Mouse (Mus musculus) megakaryocyte, embryonic 14.5 days (primary cell): ENCODE data around the gene Gpc3. TPM values are rescaled to one million over a fixed set of nuclear protein-coding genes. Genes with fewer than 3 reads are reported as not detected.

Source experiments
- H3K27me3 ChIP-seq: replicated peaks from 2 replicates; pipeline ENCODE3; 2012; ENCODE audit warnings: inconsistent platforms
- H3K36me3 ChIP-seq: replicated peaks from 2 replicates; pipeline ENCODE3; 2012; ENCODE audit warnings: low read length, inconsistent platforms, mixed read lengths
- H3K4me1 ChIP-seq: 2 replicates; pipeline ENCODE4 v1.6.1; 2012; ENCODE audit warnings: inconsistent platforms
- H3K4me3 ChIP-seq: replicated peaks from 2 replicates; pipeline ENCODE3; 2012; ENCODE audit warnings: moderate library complexity, mild to moderate bottlenecking, inconsistent platforms
- H3K9me3 ChIP-seq: 2 replicates; pipeline ENCODE4 v1.6.1; 2012; ENCODE audit warnings: inconsistent platforms
- FLI1 ChIP-seq: IDR thresholded peaks from 2 replicates; pipeline ENCODE4 v1.6.1; 2012; ENCODE audit warnings: low read length, inconsistent platforms, mixed read lengths
- GATA1 ChIP-seq: IDR thresholded peaks from 3 replicates; pipeline ENCODE4 v1.6.1; 2012; ENCODE audit warnings: mixed read lengths, low read length, inconsistent platforms, borderline replicate concordance
- polyA plus RNA-seq: library from polyadenylated mRNA; stranded (reverse); fragments of >175 nt; gene quantifications from 2 replicates; pipeline ENCODE4 v1.2.3, GENCODE M21; 2012; ENCODE audit warnings: low replicate concordance; ENCODE audit not compliant: insufficient read depth

The Gpc3 gene
- polyA plus RNA-seq, 1 experiment: 0.36 TPM

GRCm38 (mm10) chrX:52254526-52254925 is 359.2 kb downstream of the Gpc3 start:
- no peaks in the 10 kb centered on the region for H3K9me3 ChIP-seq
- H3K27me3 ChIP-seq: peaks cover 2% of the 10 kb centered on the region
- H3K4me3 ChIP-seq: no peak overlapping the region
- no peaks in the 10 kb centered on the region for H3K4me1 ChIP-seq
- no peak for TF ChIP-seq FLI1
- no peaks in the 10 kb centered on the region for H3K36me3 ChIP-seq

- no peaks in the 10 kb centered on the region for H3K9me3 ChIP-seq
- no peaks in the 10 kb centered on the region for H3K4me1 ChIP-seq
- TF ChIP-seq FLI1 (no peak), GATA1 (no peak)
- H3K27me3 ChIP-seq: peaks cover 10% of the 10 kb centered on the region
- no peaks in the 10 kb centered on the region for H3K36me3 ChIP-seq
- H3K4me3 ChIP-seq: no peak overlapping the region
These were observed 368.0 kb downstream of the Gpc3 start for GRCm38 (mm10) chrX:52245694-52246297.

GRCm38 (mm10) chrX:52237470-52237869 is 376.3 kb downstream of the Gpc3 start:
- H3K4me1 ChIP-seq: no peaks in the 10 kb centered on the region
- no peaks in the 10 kb centered on the region for H3K9me3 ChIP-seq
- TF ChIP-seq GATA1 (no peak), FLI1 (no peak)
- no peak overlapping the region for H3K4me3 ChIP-seq
- peaks cover 19% of the 10 kb centered on the region for H3K27me3 ChIP-seq
- H3K36me3 ChIP-seq: no peaks in the 10 kb centered on the region

GRCm38 (mm10) chrX:52231984-52232383 is 381.8 kb downstream of the Gpc3 start:
- Histone ChIP-seq H3K9me3 (no peaks in the 10 kb centered on the region), H3K4me1 (no peaks in the 10 kb centered on the region), H3K4me3 (no peak overlapping the region), H3K27me3 (peaks cover 10% of the 10 kb centered on the region), H3K36me3 (no peaks in the 10 kb centered on the region)
- TF ChIP-seq GATA1 (no peak), FLI1 (no peak)

- Histone ChIP-seq H3K27me3 (peaks cover 11% of the 10 kb centered on the region), H3K4me3 (no peak overlapping the region), H3K9me3 (peaks cover 5% of the 10 kb centered on the region; the same call in 1 of the 2 replicates), H3K4me1 (no peaks in the 10 kb centered on the region), H3K36me3 (no peaks in the 10 kb centered on the region)
- TF ChIP-seq FLI1: no peak
- TF ChIP-seq GATA1: no peak
These were observed 383.0 kb downstream of the Gpc3 start for GRCm38 (mm10) chrX:52230711-52231110.

Other genes with a start within 250 kb of the Gpc3 start
- 0.49 TPM in 1 of 2 replicates, not detected in the other for gene Ccdc160, start 177.2 kb upstream of the Gpc3 start, polyA plus RNA-seq